Mouse (Mus musculus) heart, adult 18-20 months (tissue): ENCODE data around the gene Coa5. TPM values are rescaled to one million over a fixed set of nuclear protein-coding genes. Genes with fewer than 3 reads are reported as not detected.

Experiments used
- DNase-seq, 2 experiments: peaks; one replicate each; pipeline ENCODE4 v3.0.0; 2021 to 2022; ENCODE audit warnings: mixed read lengths in 1 of 2
- long read RNA-seq, 2 experiments: library from polyadenylated mRNA; stranded (forward); transcript quantifications; one replicate each; pipeline ENCODE4 v2.0.0; 2021
- total RNA-seq, 2 experiments: library from RNA; stranded (reverse); gene quantifications; 2 replicates each; pipeline ENCODE4 v1.2.3; 2021

The Coa5 gene
- total RNA-seq, result 100 to 1,000 TPM; 114 to 119 TPM
- long read RNA-seq, experiment 1, transcript Coa5-201 (3 exons, 3,863 nt), result major isoform, 86 of 103 reads
- long read RNA-seq, experiment 1, partial matches to known transcripts, result 0 of 103 reads
- long read RNA-seq, experiment 1, other reads (novel, unspliced or antisense), result 17 of 103 reads
- long read RNA-seq, experiment 2, transcript Coa5-201 (3 exons, 3,863 nt), result major isoform, 17 of 24 reads
- long read RNA-seq, experiment 2, partial matches to known transcripts, result 0 of 24 reads
- long read RNA-seq, experiment 2, other reads (novel, unspliced or antisense), result 7 of 24 reads

GRCm38 (mm10) chr1:37429366-37430296 is at the start of gene Coa5, which contains the start of gene Unc50:
Coa5 (minus strand) TSS chr1:37430103.
Unc50 (plus strand) TSS chr1:37430139.
- DNase-seq, result peak; percentile 97 to 98

GRCm38 (mm10) chr1:37479074-37479473 is 49.2 kb upstream of the Coa5 start:
- peak in 1 of 2 experiments; percentile 33 for DNase-seq

GRCm38 (mm10) chr1:37478416-37478815 is 48.5 kb upstream of the Coa5 start:
- DNase-seq, result peak; percentile 31 to 33

GRCm38 (mm10) chr1:37477928-37478327 is 48.0 kb upstream of the Coa5 start:
- peak; percentile 26 to 37 for DNase-seq

- DNase-seq, result no peak
Measured at GRCm38 (mm10) chr1:37477250-37477649, 47.3 kb upstream of the Coa5 start.

GRCm38 (mm10) chr1:37475312-37475711 is 45.4 kb upstream of the Coa5 start:
- DNase-seq, result no peak

- DNase-seq, result no peak
Measured at GRCm38 (mm10) chr1:37474634-37475190, 44.8 kb upstream of the Coa5 start.

- peak; percentile 29 to 50 for DNase-seq
Measured at GRCm38 (mm10) chr1:37474046-37474445, 44.1 kb upstream of the Coa5 start.

- DNase-seq, result no peak
Measured at GRCm38 (mm10) chr1:37473251-37473650, 43.3 kb upstream of the Coa5 start.

- DNase-seq, result no peak
Measured at GRCm38 (mm10) chr1:37471179-37472148, 41.6 kb upstream of the Coa5 start.

GRCm38 (mm10) chr1:37469007-37469406 is 39.1 kb upstream of the Coa5 start:
- DNase-seq, result no peak

- DNase-seq, result no peak
Measured at GRCm38 (mm10) chr1:37467806-37468205, 37.9 kb upstream of the Coa5 start.

- DNase-seq, result no peak
Measured at GRCm38 (mm10) chr1:37466322-37466995, 36.6 kb upstream of the Coa5 start.

- no peak for DNase-seq
Measured at GRCm38 (mm10) chr1:37464878-37465452, 35.1 kb upstream of the Coa5 start.

GRCm38 (mm10) chr1:37457546-37457945 is 27.6 kb upstream of the Coa5 start:
- DNase-seq, result no peak

GRCm38 (mm10) chr1:37451270-37451669 is 21.4 kb upstream of the Coa5 start:
- DNase-seq, result no peak

GRCm38 (mm10) chr1:37448361-37449095 is 18.6 kb upstream of the Coa5 start:
- peak; percentile 37 to 78 for DNase-seq

GRCm38 (mm10) chr1:37442848-37443835 is 13.2 kb upstream of the Coa5 start:
- DNase-seq, result no peak

- no peak for DNase-seq
Measured at GRCm38 (mm10) chr1:37436419-37436818, 6.5 kb upstream of the Coa5 start.
